Mouse (Mus musculus): ENCODE measurements around the gene Lypd8.

Lypd8 gene

GRCm38 (mm10) chr11:58399985-58400645 is 21.3 kb downstream of the Lypd8 start:
- in situ Hi-C loops (cut with MseI, MboI), result no loop called here

GRCm38 (mm10) chr11:58400655-58401054 is 21.8 kb downstream of the Lypd8 start:
- in situ Hi-C loops (cut with MseI, MboI), result no loop called here

DNA sequence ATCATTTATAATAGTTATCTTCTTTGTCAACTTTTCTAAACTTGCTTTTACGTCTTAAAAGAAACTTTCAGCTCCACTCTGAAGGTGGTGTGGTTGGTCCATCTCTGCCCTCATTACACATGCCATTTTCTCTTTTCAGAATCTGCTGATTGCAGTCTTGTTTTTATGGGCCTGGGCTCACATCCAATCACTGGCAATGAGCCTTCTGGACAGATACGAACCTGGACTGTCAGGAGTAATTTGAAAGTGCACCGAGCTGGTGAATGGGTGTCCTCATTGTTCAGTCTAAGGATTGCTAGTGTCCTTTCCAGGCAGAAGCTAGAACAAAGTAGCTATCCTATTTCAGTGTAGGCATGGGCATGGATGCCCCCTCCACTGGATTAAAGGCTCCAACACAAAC is 29.2 kb downstream of the Lypd8 start:
- in situ Hi-C loops (cut with MseI, MboI), result no loop called here

DNA sequence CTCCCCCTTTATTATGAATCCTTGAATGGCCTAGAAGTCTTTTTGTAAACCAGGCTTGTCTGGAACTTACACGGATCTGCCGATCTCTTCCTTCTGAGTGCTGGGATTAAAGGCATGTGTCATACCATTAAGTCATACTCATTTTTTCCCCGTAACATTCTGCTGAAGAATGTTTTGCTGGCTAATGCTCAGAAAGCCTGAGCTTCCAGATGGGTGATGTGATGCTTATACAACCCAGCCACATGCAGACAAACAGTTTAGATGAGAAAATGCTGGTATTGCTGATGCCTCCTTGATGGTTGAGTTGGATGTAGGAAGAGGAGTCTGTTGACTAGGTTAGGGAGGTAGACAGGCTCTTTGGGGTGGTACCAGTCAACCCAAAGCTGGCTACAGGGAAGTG is 39.5 kb downstream of the Lypd8 start:
- in situ Hi-C loops (cut with MseI, MboI), result no loop called here

GRCm38 (mm10) chr11:58420815-58421214 is 42.0 kb downstream of the Lypd8 start, which contains the start of gene 1810065E05Rik:
Gene 1810065E05Rik, plus strand, starts transcription at chr11:58421111.
- in situ Hi-C loops (cut with MseI, MboI), result no loop called here

DNA sequence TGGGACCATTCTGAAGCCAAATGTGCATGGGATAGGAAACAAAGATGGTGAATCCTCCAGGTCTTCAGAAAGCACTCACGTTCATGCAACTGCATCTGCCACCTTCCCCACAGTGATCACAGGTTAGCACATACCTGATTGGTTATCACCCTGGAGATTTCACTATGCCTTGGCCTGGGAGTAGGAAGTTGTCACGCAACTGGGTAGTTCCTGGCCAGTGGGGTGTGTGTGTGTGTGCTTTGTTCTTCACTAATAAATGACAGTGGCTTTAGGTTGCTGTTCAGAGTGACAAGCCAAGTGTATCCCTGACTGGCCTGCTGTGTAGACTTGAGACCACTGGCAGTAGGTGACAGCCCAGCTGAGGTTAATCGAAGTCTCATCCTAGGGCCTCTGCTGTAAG is 53.4 kb downstream of the Lypd8 start, which contains the start of gene Gm12253:
Gene Gm12253 (plus strand): TSS at position 301 of the 400 bp plus-strand sequence.
- in situ Hi-C loops (cut with MseI, MboI), result no loop called here

GRCm38 (mm10) chr11:58437866-58438265 is 59.0 kb downstream of the Lypd8 start:
- in situ Hi-C loops (cut with MseI, MboI), result no loop called here
